Mouse (Mus musculus) liver (tissue): ENCODE data around the gene 9230102O04Rik.

ENCODE experiments used
- DNase-seq: peaks from one replicate; pipeline ENCODE4 v3.0.0-alpha.2; 2020; ENCODE audit warnings: mixed read lengths

Gene 9230102O04Rik

DNA sequence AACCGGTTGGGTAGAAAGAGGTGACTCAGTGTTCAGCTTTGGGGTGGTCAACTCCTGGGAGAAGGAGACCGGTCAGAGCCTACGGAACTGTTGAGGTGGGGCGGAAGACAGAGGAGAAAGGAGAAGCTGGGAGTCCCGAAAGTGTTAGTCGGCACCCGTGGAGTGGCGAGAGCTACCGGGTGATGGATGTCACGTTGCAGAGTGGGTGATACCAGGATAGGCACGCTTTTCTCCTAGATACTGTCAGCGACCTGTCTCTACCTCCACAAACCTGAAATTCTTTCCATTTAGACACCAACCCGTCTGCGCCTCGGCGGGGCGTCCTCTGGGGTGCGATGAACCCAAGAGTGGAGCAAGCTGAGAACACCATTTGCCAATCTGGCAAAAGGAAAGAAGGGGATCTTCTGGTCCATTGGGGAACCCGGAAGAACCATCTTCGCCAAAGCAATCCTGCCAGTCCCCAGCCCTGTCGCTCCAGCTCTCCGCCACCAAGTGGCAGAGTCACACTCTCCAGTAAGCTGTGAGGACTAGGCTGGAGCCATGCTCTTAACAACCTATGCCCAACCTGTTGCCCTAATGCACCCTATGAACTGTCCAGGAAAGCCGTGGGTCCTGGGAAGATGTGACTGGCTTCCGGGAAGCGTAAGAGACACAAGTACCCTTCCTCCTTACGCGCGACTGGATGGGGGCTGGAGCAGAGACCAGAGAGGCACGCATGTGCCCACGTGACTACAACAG is at the start of gene 9230102O04Rik:
Gene 9230102O04Rik (minus strand): TSS at position 628 of the 738 bp plus-strand sequence.
- peak; percentile 34 for DNase-seq

GRCm38 (mm10) chr2:9935965-9936364 is 46.6 kb upstream of the 9230102O04Rik start:
- no peak for DNase-seq

GRCm38 (mm10) chr2:9926905-9927283 is 37.6 kb upstream of the 9230102O04Rik start:
- no peak for DNase-seq

DNA sequence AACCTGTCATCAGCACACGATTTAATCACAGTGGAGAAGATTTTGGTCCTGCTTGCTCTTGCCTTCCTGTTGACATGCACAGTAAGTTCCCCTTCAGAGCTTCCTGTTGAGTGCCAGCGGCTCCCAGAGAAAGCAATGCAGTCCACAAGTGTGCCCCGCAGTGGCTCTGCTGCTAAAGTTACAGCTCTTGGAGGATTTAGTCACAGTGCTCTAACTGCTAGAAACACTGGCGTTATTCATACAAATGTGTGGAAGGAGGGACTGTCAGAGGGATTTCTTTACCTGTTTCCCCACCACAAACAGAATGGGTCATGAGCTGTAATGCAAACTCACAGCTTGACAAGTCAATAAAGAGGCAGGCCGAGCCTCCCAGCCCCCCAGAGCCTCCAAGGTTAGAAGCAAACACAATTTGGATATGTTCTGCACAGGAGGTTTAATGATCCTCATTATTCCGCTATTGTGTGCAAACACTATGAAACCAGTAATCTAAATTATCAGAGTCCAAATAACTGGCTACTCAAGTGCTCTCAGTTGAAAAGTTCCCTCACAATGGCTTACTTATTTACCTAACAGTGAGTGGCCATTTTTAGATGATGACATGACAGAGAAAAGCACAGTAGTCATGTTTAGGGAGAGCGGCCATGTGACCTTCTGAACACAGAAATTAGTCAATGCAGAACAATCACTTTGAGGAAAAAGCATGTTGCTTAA is 37.0 kb upstream of the 9230102O04Rik start:
- DNase-seq, result no peak

GRCm38 (mm10) chr2:9918691-9919471 is 29.5 kb upstream of the 9230102O04Rik start:
- peak; percentile 44 for DNase-seq

DNA sequence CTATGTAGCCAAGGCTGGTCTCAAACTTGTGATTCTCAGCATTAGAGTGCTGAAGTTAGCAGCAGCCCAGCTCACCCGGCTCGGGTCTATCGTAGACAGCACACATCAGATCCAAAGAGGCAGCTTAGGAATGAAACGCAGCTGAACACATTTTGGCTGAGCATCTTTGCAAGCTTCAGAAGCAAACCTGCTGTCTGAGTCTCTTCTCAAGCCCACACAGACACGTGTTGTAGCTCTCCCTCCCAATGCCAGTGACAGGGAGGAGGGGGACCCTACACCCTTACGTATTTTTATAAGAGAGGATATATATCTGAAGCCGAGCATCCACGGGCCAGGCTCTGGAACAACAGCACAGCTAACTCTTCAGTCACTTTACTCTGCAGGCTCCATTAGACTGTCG is 28.3 kb upstream of the 9230102O04Rik start:
- DNase-seq, result no peak

DNA sequence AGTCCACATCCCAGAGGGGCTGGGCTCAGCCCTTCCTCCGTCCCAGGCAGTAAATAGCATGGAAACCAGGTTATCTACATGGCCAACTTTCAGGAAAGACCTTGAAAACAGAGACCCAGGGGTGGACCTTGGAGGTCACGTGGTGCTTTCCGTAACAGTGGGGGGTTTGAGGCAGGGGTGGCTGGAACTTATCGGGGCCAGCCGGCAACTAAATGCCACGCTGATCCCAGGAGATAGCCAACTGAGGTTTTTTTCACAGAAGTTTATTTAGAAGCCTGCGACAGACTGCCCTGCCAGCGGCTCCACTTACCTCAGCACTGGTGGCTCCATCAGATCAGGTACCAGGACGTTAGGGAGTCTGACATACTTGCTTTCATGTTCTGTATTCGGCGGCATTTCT is 16.7 kb upstream of the 9230102O04Rik start:
- peak; percentile 38 for DNase-seq

- DNase-seq, result no peak
Measured at GRCm38 (mm10) chr2:9903854-9904560, 14.7 kb upstream of the 9230102O04Rik start.

GRCm38 (mm10) chr2:9897846-9898245 is 8.5 kb upstream of the 9230102O04Rik start:
- no peak for DNase-seq

DNA sequence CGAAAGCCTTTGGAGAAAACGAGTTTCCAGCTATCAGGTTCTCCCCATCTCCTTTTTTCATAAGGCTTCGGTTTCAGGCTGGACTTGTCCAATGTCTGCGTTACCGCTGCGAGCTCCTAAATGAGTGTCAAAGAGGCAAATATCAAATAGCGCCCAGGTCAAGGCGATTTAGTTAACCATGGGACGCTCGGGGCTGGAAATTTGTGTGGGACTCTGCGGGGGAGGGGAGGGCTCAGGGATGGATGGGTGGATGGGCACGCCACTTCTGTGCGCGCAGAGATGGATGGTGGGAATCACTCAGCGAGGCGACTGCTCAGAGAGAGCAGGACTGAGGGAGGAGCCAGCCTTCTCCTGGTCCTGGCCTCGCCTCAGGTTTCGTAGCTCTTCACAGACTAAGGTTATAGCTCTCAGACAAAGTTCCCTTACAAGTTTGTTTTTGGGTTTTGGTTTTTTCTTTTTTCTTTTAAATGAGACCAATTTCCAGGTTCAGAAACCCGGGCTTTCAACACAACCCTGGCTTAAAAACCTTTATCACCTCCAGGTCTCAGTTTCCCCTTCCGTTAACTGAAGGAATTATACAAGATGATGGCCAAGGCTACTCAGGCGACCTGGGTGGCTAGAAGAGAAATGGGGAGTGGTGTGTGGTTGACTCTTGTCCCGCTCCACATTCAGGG is 6.9 kb upstream of the 9230102O04Rik start:
- no peak for DNase-seq

DNA sequence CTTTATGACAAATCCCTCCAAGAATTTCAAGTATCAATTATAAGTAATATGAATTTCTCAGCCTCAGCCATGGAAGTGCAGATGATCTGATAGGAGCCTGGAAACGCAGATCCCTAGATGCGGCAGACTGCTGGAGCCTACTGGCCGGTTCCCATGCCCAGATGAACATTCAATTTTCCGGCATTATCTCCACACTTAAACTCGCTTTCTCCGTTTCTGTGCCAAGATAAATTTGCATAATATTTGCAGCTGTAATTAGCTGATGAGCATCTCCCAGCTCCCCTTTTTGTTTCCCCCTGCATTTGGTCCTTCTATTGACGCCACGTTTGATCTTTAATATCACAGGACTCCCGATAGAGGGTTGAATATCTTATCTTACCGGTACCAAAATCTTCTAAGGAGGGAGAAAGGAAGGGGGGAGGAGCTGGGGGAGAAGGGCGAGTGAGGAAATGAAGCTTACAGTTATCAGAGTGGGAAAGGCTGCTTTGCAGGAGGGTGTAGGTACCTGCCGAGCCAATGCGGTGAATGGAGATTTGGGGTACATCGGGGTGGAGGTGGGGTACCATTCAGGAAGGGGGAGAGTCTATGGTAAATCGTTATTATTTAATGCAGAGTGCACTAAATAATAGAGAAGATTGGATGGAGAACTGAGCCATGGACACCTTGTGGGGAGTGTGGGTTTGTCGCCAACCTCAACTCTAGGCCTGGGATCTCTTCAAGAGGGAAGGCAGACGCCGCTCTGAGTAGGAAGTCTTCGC is 5.7 kb upstream of the 9230102O04Rik start:
- DNase-seq, result no peak

- DNase-seq, result no peak
Measured at GRCm38 (mm10) chr2:9893272-9893953, 4.1 kb upstream of the 9230102O04Rik start.

GRCm38 (mm10) chr2:9892541-9892940 is 3.2 kb upstream of the 9230102O04Rik start:
- DNase-seq, result no peak

GRCm38 (mm10) chr2:9890906-9891305 is 1.6 kb upstream of the 9230102O04Rik start:
- DNase-seq, result no peak

DNA sequence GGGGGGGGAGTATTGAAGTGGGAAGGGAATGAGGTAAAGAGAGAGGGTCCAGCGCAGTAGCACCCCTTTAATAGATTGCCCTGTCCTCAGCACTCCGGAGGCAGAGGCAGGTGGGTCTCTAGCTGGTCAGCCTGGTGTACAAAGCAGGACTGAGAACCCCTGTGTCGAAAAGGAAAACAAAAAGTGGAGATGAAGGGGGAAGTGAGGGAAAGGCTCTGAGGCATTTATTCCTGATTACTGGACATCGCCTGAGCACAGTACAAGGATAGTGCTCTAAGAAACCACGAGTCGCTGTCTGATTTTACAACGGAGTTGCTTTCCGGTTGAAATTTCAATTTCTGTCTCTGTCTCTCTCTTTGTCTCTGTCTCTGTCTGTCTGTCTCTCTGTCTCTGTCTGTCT is 911 bp upstream of the 9230102O04Rik start:
- no peak for DNase-seq

DNA sequence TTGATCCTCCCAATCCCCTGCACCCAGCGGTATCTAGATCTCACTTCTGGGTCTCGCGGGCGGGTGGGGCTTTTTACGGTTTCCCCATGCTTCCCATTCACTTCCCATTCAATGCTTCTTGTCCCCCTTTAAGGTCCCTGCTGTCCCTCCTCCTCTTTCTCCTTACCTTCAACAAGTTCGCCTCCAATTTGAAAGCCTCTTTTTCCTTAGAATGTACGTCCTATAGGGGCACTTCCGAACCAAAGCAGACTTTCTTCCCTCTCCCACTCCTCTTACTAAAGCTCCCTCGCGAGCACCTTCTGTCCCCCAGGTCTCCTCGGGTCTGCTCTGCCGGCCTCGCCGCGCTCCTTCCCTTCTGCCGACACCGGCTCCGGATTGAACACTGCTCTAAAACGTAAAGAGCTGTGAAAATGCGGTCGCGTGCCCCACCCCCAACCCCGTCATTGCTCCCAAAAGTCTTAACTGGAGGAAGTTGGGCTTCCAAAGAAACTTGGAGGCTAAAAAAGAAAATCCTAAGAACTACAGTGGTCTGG is 377 bp upstream of the 9230102O04Rik start, which contains the start of gene Gata3:
Gene Gata3 (minus strand): TSS at position 384 of the 533 bp plus-strand sequence.
- no peak for DNase-seq

- no peak for DNase-seq
Measured at GRCm38 (mm10) chr2:9887636-9888035, 1.7 kb downstream of the 9230102O04Rik start.

DNA sequence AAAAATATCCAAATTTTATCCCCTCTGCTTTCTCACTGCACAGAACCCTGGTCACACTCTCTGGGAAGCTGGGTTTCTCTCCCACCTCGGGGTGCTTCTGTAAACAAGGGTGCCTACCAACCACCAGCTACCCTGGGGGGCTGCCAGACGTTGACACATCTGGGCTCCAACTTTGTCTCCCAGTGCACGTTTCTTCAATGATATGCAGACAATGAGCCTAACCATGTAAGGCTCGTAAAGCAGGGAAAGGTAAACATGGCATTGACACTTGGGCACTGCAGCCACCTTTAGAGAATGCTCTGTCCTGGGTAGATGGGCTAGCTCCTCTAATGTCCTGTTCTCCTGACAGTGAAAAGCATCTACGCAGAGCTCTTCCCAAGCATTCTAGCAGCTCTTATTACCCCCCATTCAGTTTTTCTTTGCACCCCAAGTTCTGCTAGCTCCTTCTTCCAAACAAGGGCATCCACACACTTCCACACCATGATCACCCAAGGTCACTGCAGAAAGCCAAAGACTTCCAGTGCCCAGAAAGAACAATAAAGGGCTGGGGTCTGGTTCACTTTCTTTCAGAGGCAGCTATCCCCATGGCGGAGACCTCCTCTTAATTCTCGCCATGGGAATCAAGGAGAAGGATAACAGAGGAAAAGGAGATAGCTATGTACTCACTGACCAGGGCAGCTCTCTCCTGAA is 2.3 kb downstream of the 9230102O04Rik start:
- no peak for DNase-seq

DNA sequence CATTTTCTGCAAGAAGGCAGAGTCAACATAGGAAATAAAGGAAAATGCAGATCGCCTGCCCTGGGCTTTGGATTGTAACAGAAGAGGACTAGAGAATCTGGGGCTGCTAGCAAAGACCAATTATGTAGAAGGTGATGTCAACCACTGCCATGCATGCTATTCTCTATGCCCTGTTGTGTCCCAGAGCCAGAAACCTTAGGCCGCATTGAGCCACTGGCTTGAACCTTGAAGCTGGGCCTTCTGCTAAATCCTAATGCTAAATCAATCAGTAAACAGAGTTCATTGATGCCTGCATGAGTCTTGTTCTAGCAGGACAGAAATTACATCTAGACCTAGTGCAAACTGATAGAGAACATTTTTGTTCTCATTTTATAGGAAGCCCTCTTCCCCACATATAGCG is 3.3 kb downstream of the 9230102O04Rik start:
- DNase-seq, result no peak

- no peak for DNase-seq
Measured at GRCm38 (mm10) chr2:9885217-9885770, 4.0 kb downstream of the 9230102O04Rik start.
